Mouse (Mus musculus): ENCODE results near the gene Epha8. TPM values are rescaled to one million over a fixed set of nuclear protein-coding genes. Genes with fewer than 3 reads are reported as not detected.

The Epha8 gene
- not detected in 2 replicates for polyA plus RNA-seq (2012; ENCODE audit: insufficient read depth, insufficient read length, missing spikeins)

GRCm38 (mm10) chr4:136956751-136957446 is at the start of gene Epha8:
Gene Epha8 (minus strand): TSS chr4:136956816.
- Histone ChIP-seq H3K27ac (replicated peaks; ENCODE audit: low read depth, low read length) (no peak within 1 kb of the TSS), H3K4me1 (ENCODE audit: control insufficient read depth, insufficient read depth, insufficient read length, low read length) (no peaks in the 10 kb centered on the region), H3K4me3 (ENCODE audit: insufficient read depth, low read depth, low read length) (peak within 1 kb of the TSS; percentile 20; the same call in 1 of the 2 replicates)

GRCm38 (mm10) chr4:137001825-137002224 is 45.2 kb upstream of the Epha8 start:
- Histone ChIP-seq H3K27ac (replicated peaks; ENCODE audit: low read depth, low read length) (no peak overlapping the region), H3K4me1 (ENCODE audit: control insufficient read depth, insufficient read depth, insufficient read length, low read length) (no peaks in the 10 kb centered on the region), H3K4me3 (ENCODE audit: insufficient read depth, low read depth, low read length) (no peak overlapping the region)

- H3K27ac ChIP-seq (replicated peaks; ENCODE audit: low read depth, low read length): no peak overlapping the region
- no peak overlapping the region for H3K4me3 ChIP-seq (ENCODE audit: insufficient read depth, low read depth, low read length)
- H3K4me1 ChIP-seq (ENCODE audit: control insufficient read depth, insufficient read depth, insufficient read length, low read length): no peaks in the 10 kb centered on the region
These were observed 44.4 kb upstream of the Epha8 start for GRCm38 (mm10) chr4:137001020-137001419.

GRCm38 (mm10) chr4:136998371-136998770 is 41.8 kb upstream of the Epha8 start:
- H3K27ac ChIP-seq (replicated peaks; ENCODE audit: low read depth, low read length): no peak overlapping the region

DNA sequence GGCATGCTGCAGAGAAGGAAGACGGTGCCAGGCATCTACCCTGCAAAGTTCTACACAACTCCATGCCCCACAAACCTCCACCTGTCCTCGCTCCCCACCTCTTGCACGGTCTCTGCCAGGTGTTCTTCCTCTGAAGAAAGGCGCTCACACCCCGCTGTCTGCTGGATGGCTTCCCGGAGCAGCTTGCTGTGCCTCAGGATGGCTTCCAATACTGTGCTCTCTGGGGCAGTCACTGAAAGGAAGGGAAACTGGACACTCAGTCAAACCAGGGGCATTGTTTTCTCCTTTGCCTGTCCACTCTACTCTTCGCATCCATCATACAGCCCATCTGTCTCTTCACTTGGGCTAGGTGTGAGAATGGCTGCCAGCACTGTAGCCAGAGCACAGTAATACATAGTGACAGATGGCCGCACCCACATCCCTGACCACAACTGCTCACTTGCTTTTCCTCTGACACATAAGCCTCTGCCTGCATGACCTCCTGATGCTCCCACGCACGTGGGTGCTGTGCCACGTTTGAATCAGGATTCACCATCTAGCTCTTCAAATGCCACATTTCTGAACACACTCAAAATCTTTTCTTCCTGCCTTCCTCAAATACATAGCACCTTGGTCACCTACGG is 41.2 kb upstream of the Epha8 start:
- Histone ChIP-seq H3K27ac (replicated peaks; ENCODE audit: low read depth, low read length) (no peak overlapping the region), H3K4me3 (ENCODE audit: insufficient read depth, low read depth, low read length) (no peak overlapping the region), H3K4me1 (ENCODE audit: control insufficient read depth, insufficient read depth, insufficient read length, low read length) (no peaks in the 10 kb centered on the region)

More at GRCm38 (mm10) chr4:136998371-136998770, 41.8 kb upstream of the Epha8 start:
- Histone ChIP-seq H3K4me3 (ENCODE audit: insufficient read depth, low read depth, low read length) (no peak overlapping the region), H3K4me1 (ENCODE audit: control insufficient read depth, insufficient read depth, insufficient read length, low read length) (no peaks in the 10 kb centered on the region)

GRCm38 (mm10) chr4:136996933-136997332 is 40.3 kb upstream of the Epha8 start:
- Histone ChIP-seq H3K27ac (replicated peaks; ENCODE audit: low read depth, low read length) (no peak overlapping the region), H3K4me1 (ENCODE audit: control insufficient read depth, insufficient read depth, insufficient read length, low read length) (no peaks in the 10 kb centered on the region), H3K4me3 (ENCODE audit: insufficient read depth, low read depth, low read length) (no peak overlapping the region)

- Histone ChIP-seq H3K4me3 (ENCODE audit: insufficient read depth, low read depth, low read length) (no peak overlapping the region), H3K27ac (replicated peaks; ENCODE audit: low read depth, low read length) (no peak overlapping the region), H3K4me1 (ENCODE audit: control insufficient read depth, insufficient read depth, insufficient read length, low read length) (no peaks in the 10 kb centered on the region)
These were observed 38.7 kb upstream of the Epha8 start for GRCm38 (mm10) chr4:136995361-136995760.

- no peak overlapping the region for H3K4me3 ChIP-seq (ENCODE audit: insufficient read depth, low read depth, low read length)
- no peaks in the 10 kb centered on the region for H3K4me1 ChIP-seq (ENCODE audit: control insufficient read depth, insufficient read depth, insufficient read length, low read length)
- H3K27ac ChIP-seq (replicated peaks; ENCODE audit: low read depth, low read length): no peak overlapping the region
These were observed 25.5 kb upstream of the Epha8 start for GRCm38 (mm10) chr4:136981993-136982695.

DNA sequence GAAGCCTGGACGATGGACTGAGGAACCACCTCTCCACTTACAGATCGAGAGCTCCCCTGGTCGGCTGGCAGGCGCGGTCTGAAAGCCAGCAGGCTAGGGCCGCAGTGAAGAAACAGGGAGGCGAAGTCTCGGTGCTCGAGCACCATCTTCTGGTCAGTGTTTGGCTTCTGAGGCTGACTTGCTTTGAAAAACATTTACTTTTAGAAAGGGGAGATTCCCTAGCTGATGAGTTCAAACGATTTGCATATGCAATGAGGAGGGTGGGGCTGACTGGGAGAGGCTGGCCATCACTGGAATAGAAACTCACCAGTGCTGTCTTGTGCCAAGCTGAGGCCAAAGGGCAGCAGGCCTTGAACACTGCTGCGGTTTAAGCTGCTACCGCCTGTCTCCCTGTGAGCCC is 24.7 kb upstream of the Epha8 start:
- H3K4me3 ChIP-seq (ENCODE audit: insufficient read depth, low read depth, low read length): no peak overlapping the region

GRCm38 (mm10) chr4:136980921-136981320 is 24.3 kb upstream of the Epha8 start:
- Histone ChIP-seq H3K27ac (replicated peaks; ENCODE audit: low read depth, low read length) (no peak overlapping the region), H3K4me1 (ENCODE audit: control insufficient read depth, insufficient read depth, insufficient read length, low read length) (no peaks in the 10 kb centered on the region), H3K4me3 (ENCODE audit: insufficient read depth, low read depth, low read length) (no peak overlapping the region)

More for the DNA sequence above, 24.7 kb upstream of the Epha8 start:
- no peak overlapping the region for H3K27ac ChIP-seq (replicated peaks; ENCODE audit: low read depth, low read length)
- no peaks in the 10 kb centered on the region for H3K4me1 ChIP-seq (ENCODE audit: control insufficient read depth, insufficient read depth, insufficient read length, low read length)

- H3K4me3 ChIP-seq (ENCODE audit: insufficient read depth, low read depth, low read length): no peak overlapping the region
- no peak overlapping the region for H3K27ac ChIP-seq (replicated peaks; ENCODE audit: low read depth, low read length)
- H3K4me1 ChIP-seq (ENCODE audit: control insufficient read depth, insufficient read depth, insufficient read length, low read length): no peaks in the 10 kb centered on the region
These were observed 20.6 kb upstream of the Epha8 start for GRCm38 (mm10) chr4:136977244-136977643.

DNA sequence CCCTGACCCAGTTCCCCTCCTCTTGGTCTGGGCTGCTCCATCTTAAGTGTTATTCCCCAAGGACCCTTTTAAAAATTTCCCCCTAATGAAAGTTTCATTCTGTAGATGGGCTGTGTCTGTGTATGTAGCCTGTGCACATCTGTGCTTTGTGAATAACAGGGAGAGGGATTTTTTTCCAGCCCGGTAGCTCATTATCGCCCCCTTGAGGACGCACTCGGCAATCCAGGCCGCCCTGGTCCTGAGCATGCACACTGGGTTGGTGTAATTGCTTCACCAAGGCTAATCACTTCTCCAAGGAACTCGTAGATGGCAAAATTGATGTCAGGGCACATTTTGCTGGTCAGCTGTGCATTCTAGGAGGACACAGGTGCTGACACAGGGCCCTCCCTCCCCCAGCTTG is 14.3 kb upstream of the Epha8 start:
- Histone ChIP-seq H3K27ac (replicated peaks; ENCODE audit: low read depth, low read length) (no peak overlapping the region), H3K4me1 (ENCODE audit: control insufficient read depth, insufficient read depth, insufficient read length, low read length) (no peaks in the 10 kb centered on the region), H3K4me3 (ENCODE audit: insufficient read depth, low read depth, low read length) (no peak overlapping the region)

DNA sequence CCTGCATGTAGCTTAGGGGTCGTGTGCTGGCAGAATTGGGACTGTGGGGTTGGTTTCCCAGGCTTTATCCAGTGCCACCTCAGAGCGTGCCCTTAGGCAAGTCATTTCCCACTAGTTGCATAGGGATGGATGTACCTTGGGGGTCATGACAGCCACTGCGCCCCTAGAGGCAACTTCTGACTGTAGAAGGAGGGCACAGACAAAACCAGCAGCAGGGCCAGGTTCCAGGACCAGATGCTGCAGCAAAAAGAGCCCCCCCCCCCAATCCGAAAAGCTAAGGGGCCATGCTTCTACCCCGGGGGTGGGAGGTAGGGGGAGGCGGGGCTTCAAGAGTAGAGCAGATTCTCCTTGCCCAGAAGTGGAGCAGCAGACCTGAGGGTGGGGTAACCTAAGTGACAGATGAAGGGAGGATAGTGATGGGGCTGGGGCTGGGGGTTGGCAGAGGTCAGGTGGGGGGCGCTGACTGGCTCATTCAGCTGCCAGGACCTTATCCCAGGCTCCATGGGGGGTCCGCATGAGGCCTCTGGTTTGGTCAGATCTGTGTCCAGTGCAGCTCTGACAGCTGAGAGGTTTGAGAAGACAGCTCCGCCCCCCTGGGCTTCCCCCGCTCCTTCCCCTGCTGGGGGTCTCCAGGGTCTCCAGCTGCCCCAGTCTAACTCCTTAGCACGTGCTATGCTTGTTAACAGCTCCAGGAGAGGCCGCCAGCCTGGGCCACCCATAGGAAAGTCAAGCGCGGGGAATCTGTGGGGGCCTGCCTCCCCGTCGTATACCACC is 13.1 kb upstream of the Epha8 start:
- no peak overlapping the region for H3K27ac ChIP-seq (replicated peaks; ENCODE audit: low read depth, low read length)
- H3K4me1 ChIP-seq (ENCODE audit: control insufficient read depth, insufficient read depth, insufficient read length, low read length): no peaks in the 10 kb centered on the region
- no peak overlapping the region for H3K4me3 ChIP-seq (ENCODE audit: insufficient read depth, low read depth, low read length)

- no peaks in the 10 kb centered on the region for H3K4me1 ChIP-seq (ENCODE audit: control insufficient read depth, insufficient read depth, insufficient read length, low read length)
- no peak overlapping the region for H3K27ac ChIP-seq (replicated peaks; ENCODE audit: low read depth, low read length)
- H3K4me3 ChIP-seq (ENCODE audit: insufficient read depth, low read depth, low read length): no peak overlapping the region
These were observed 12.5 kb upstream of the Epha8 start for GRCm38 (mm10) chr4:136969096-136969495.

GRCm38 (mm10) chr4:136967511-136967910 is 10.9 kb upstream of the Epha8 start:
- no peaks in the 10 kb centered on the region for H3K4me1 ChIP-seq (ENCODE audit: control insufficient read depth, insufficient read depth, insufficient read length, low read length)
- H3K4me3 ChIP-seq (ENCODE audit: insufficient read depth, low read depth, low read length): no peak overlapping the region
- no peak overlapping the region for H3K27ac ChIP-seq (replicated peaks; ENCODE audit: low read depth, low read length)
